8 mouse cellular contexts compared by ENCODE assay signal in genomic region chr7:38019369-38019749, GRCm38 (mm10). TPM values are rescaled to one million over a fixed set of nuclear protein-coding genes. Genes with fewer than 3 reads are reported as not detected.
DNase-seq lines count a peak whose midpoint lies in the region.

No protein-coding gene starts in this region.

- peak; percentile 93 to 95 for DNase-seq in adrenal gland, adult 18-20 months (ENCODE audit: low spot score in 2 of 2)
- DNase-seq in embryo, embryonic 10 days (ENCODE audit: low spot score), result peak; percentile 85
- peak; percentile 97 for DNase-seq in gastrocnemius, postnatal 10 days
- DNase-seq in induced T-regulatory cell, adult 2 months (ENCODE audit: low read depth), result peak; percentile 95
- peak; percentile 62 to 85 for DNase-seq in left cerebral cortex, adult 9 months (ENCODE audit: low spot score in 2 of 2)
- peak; percentile 91 for DNase-seq in right cerebral cortex, postnatal 14 days
- DNase-seq in urinary bladder, postnatal 36 days (ENCODE audit: low spot score in 2 of 2), result peak; percentile 84 to 85

- peak overlapping the region; percentile 95 for H3K4me3 ChIP-seq in megakaryocyte, embryonic 14.5 days (replicated peaks)

- H3K9me3 ChIP-seq in megakaryocyte, embryonic 14.5 days, result no peaks in the 10 kb centered on the region

- peaks cover 6% of the 10 kb centered on the region for H3K27me3 ChIP-seq in megakaryocyte, embryonic 14.5 days (replicated peaks)

- no peaks in the 10 kb centered on the region for H3K36me3 ChIP-seq in megakaryocyte, embryonic 14.5 days (replicated peaks; ENCODE audit: low read length)

- H3K4me1 ChIP-seq in megakaryocyte, embryonic 14.5 days, result peaks cover 29% of the 10 kb centered on the region

RNA-seq across cellular contexts. Expression of gene Uri1, which starts 4.0 kb away (rescaled TPM):
- total RNA-seq in adrenal gland, adult 18-20 months (2021), result 10 to 100 TPM; 32.3 to 46.1 TPM
- total RNA-seq in gastrocnemius, postnatal 10 days (2021), result 10 to 100 TPM; 35.3 to 41.8 TPM
- polyA plus RNA-seq in megakaryocyte, embryonic 14.5 days (2012; ENCODE audit: insufficient read depth, low replicate concordance), result 2.9 and 5.6 TPM in 2 replicates

Comparison
In these comparisons a context has a peak if more than half of its experiments do, and no peak if none do; other contexts are left out.
1. Peak in every context shown above with its lines: DNase-seq and H3K4me3 ChIP-seq.